Mouse (Mus musculus) E14TG2a.4 (cell line): ENCODE data around the gene Cntnap5a.

ENCODE experiments used
- CTCF ChIP-seq: conservative IDR thresholded peaks from 2 replicates; pipeline ENCODE4 v1.5.1; 2014; ENCODE audit warnings: low read length
- POU5F1 ChIP-seq: IDR thresholded peaks from 2 replicates; pipeline ENCODE4 v1.6.1; 2014; ENCODE audit warnings: low read length, borderline replicate concordance

GRCm38 (mm10) chr1:116283968-116284367 lies 599.4 kb downstream of the Cntnap5a start:
- TF ChIP-seq CTCF (no peak), POU5F1 (no peak)
